Mouse (Mus musculus) heart, embryonic 11.5 days (tissue): ENCODE measurements around the gene Upp2. TPM values are rescaled to one million over a fixed set of nuclear protein-coding genes. Genes with fewer than 3 reads are reported as not detected.

Experiments used
- ATAC-seq: fragments of 200-750 bp; cut with Nextera tagmentation; replicated peaks from 2 replicates; pipeline ENCODE4 v1.8.0; 2017; ENCODE audit warnings: moderate library complexity; ENCODE audit not compliant: insufficient number of reproducible peaks, low FRiP score, low TSS enrichment
- H3K27ac ChIP-seq: fragments of 300-500 bp; sonication (generic); 2 replicates; pipeline ENCODE4 v1.5.1; 2014; ENCODE audit warnings: mild to moderate bottlenecking, low read depth, low read length
- H3K27me3 ChIP-seq: fragments of 300-500 bp; sonication (generic); 2 replicates; pipeline ENCODE4 v1.6.1; 2014; ENCODE audit warnings: mild to moderate bottlenecking, low read length, mixed read lengths; ENCODE audit not compliant: control insufficient read depth, insufficient read depth
- H3K36me3 ChIP-seq: fragments of 300-500 bp; sonication (generic); 2 replicates; pipeline ENCODE4 v1.6.1; 2014; ENCODE audit warnings: mild to moderate bottlenecking, low read length, moderate library complexity, mixed read lengths; ENCODE audit not compliant: control insufficient read depth, insufficient read depth
- H3K4me1 ChIP-seq: fragments of 300-500 bp; sonication (generic); 2 replicates; pipeline ENCODE4 v1.6.1; 2014; ENCODE audit warnings: low read length; ENCODE audit not compliant: control insufficient read depth, insufficient read depth
- H3K4me2 ChIP-seq: fragments of 300-500 bp; sonication (generic); 2 replicates; pipeline ENCODE4 v1.6.1; 2014; ENCODE audit warnings: mild to moderate bottlenecking, moderate library complexity
- H3K4me3 ChIP-seq: fragments of 300-500 bp; sonication (generic); 2 replicates; pipeline ENCODE4 v1.5.1; 2014; ENCODE audit warnings: low read depth, low read length
- H3K9ac ChIP-seq: fragments of 300-500 bp; sonication (generic); 2 replicates; pipeline ENCODE4 v1.6.1; 2014; ENCODE audit warnings: mild to moderate bottlenecking, low read depth, low read length, moderate library complexity
- H3K9me3 ChIP-seq: fragments of 300-500 bp; sonication (generic); replicated peaks from 2 replicates; pipeline ENCODE4 v1.6.1; 2016; ENCODE audit warnings: low read length; ENCODE audit not compliant: control insufficient read depth
- WGBS: fragments of 180-500 bp; shearing (Covaris S2); extraction: QIAGEN DNeasy Blood & Tissue Kit; methylation state at CpG from one replicate; pipeline ENCODE4 v1.1.7; 2014; ENCODE audit not compliant: insufficient replicate concordance; 5-methylcytosine and 5-hydroxymethylcytosine counted together
- polyA plus RNA-seq: library from polyadenylated mRNA; unstranded; fragments of >200 nt; fragmentation: Nextera tagmentation; extraction: Ambion mirVana; gene quantifications from 2 replicates; pipeline ENCODE4 v1.2.1, GENCODE M21; 2014

Gene Upp2
- polyA plus RNA-seq, 1 experiment from 2014 or later: 8.4 TPM

GRCm38 (mm10) chr2:58590055-58590454 lies 23.0 kb downstream of the Upp2 start:
- no peaks in the 10 kb centered on the region for H3K36me3 ChIP-seq
- no peak overlapping the region for H3K27ac ChIP-seq
- no peak overlapping the region for H3K4me3 ChIP-seq
- H3K9me3 ChIP-seq: no peaks in the 10 kb centered on the region
- H3K4me1 ChIP-seq: peaks cover 13% of the 10 kb centered on the region
- no peak overlapping the region for H3K4me2 ChIP-seq
- no peak for ATAC-seq
- no peaks in the 10 kb centered on the region for H3K27me3 ChIP-seq
- no peak overlapping the region for H3K9ac ChIP-seq
- 92% methylated on average over 1 of the region's 1 CpGs for WGBS

GRCm38 (mm10) chr2:58595350-58595749 lies 28.3 kb downstream of the Upp2 start:
- H3K36me3 ChIP-seq: no peaks in the 10 kb centered on the region
- H3K27me3 ChIP-seq: no peaks in the 10 kb centered on the region
- no peak overlapping the region for H3K4me2 ChIP-seq
- H3K9ac ChIP-seq: no peak overlapping the region
- ATAC-seq: no peak
- H3K27ac ChIP-seq: peak overlapping the region; percentile 85
- peaks cover 5% of the 10 kb centered on the region; the same call in 1 of the 2 replicates for H3K4me1 ChIP-seq
- no peaks in the 10 kb centered on the region for H3K9me3 ChIP-seq
- no peak overlapping the region for H3K4me3 ChIP-seq
- WGBS: 46% methylated on average over 9 of the region's 9 CpGs

- no peaks in the 10 kb centered on the region for H3K36me3 ChIP-seq
- H3K27ac ChIP-seq: 0 out of 2 replicates have a peak overlapping the region, but pooled peaks have one; percentile 35
- H3K4me1 ChIP-seq: peaks cover 5% of the 10 kb centered on the region; the same call in 1 of the 2 replicates
- no peak overlapping the region for H3K4me2 ChIP-seq
- H3K9ac ChIP-seq: no peak overlapping the region
- no peaks in the 10 kb centered on the region for H3K9me3 ChIP-seq
- no peaks in the 10 kb centered on the region for H3K27me3 ChIP-seq
- WGBS: 80% methylated on average over 17 of the region's 17 CpGs
- no peak overlapping the region for H3K4me3 ChIP-seq
- no peak for ATAC-seq
Observed at GRCm38 (mm10) chr2:58596774-58597342, 29.8 kb downstream of the Upp2 start.

GRCm38 (mm10) chr2:58597556-58597955 lies 30.5 kb downstream of the Upp2 start:
- peaks cover 5% of the 10 kb centered on the region; the same call in 1 of the 2 replicates for H3K4me1 ChIP-seq
- no peaks in the 10 kb centered on the region for H3K27me3 ChIP-seq
- H3K36me3 ChIP-seq: no peaks in the 10 kb centered on the region
- no peak overlapping the region for H3K27ac ChIP-seq
- no peak for ATAC-seq
- no peaks in the 10 kb centered on the region for H3K9me3 ChIP-seq
- no peak overlapping the region for H3K9ac ChIP-seq
- WGBS: 85% methylated on average over 3 of the region's 3 CpGs
- H3K4me3 ChIP-seq: no peak overlapping the region
- no peak overlapping the region for H3K4me2 ChIP-seq

DNA sequence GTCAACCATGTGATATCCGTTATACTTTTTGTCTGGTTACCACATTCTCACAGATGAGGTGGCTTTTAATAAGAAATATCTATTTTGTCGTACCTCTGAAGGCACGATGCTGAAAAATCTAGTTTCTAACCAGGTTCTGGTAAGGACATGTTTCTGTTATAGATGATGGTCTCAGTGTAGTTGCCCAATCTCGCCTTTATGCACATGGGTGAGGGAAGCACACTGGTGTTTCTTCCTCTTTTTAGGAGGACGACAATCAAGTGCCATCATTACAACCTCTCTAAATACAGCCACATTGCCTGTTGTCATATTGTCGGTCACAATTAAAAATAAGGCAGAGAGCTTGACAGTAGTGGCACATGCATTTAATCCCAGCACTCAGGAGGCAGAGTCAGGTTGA lies 32.5 kb downstream of the Upp2 start:
- Histone ChIP-seq H3K27ac (no peak overlapping the region), H3K4me1 (peaks cover 5% of the 10 kb centered on the region; the same call in 1 of the 2 replicates), H3K4me3 (no peak overlapping the region), H3K36me3 (no peaks in the 10 kb centered on the region), H3K4me2 (no peak overlapping the region), H3K27me3 (no peaks in the 10 kb centered on the region), H3K9ac (no peak overlapping the region), H3K9me3 (no peaks in the 10 kb centered on the region)
- ATAC-seq: no peak
- WGBS: 85% methylated on average over 6 of the region's 6 CpGs

GRCm38 (mm10) chr2:58601382-58601781 lies 34.3 kb downstream of the Upp2 start:
- Histone ChIP-seq H3K36me3 (no peaks in the 10 kb centered on the region), H3K4me3 (no peak overlapping the region), H3K9ac (no peak overlapping the region), H3K27ac (no peak overlapping the region), H3K4me1 (no peaks in the 10 kb centered on the region), H3K4me2 (no peak overlapping the region), H3K9me3 (no peaks in the 10 kb centered on the region), H3K27me3 (no peaks in the 10 kb centered on the region)
- no peak for ATAC-seq
- WGBS: 86% methylated on average over 4 of the region's 4 CpGs

DNA sequence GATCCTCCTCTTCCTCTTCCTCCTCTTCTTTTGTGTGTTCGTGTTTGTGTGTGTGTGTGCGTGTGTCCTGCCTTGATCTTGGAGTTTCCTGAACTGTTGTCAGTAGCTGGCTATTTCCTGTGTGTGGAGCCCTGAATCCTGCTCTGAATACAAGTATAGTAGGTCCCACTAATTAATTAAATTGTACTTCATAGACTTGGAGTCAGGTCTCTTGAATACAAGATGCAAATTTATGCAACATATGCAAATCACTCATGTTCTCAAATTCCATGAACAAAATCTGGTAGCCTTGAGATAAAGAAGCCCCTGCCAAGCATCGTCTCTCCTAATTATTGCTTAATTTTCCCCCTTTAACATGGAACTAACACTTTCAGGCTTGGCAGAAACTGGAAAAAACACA lies 36.3 kb downstream of the Upp2 start:
- Histone ChIP-seq H3K9ac (no peak overlapping the region), H3K36me3 (no peaks in the 10 kb centered on the region), H3K4me2 (no peak overlapping the region), H3K27me3 (no peaks in the 10 kb centered on the region), H3K4me1 (no peaks in the 10 kb centered on the region), H3K9me3 (no peaks in the 10 kb centered on the region), H3K4me3 (no peak overlapping the region), H3K27ac (no peak overlapping the region)
- ATAC-seq: no peak
- WGBS: 75% methylated on average over 3 of the region's 3 CpGs

DNA sequence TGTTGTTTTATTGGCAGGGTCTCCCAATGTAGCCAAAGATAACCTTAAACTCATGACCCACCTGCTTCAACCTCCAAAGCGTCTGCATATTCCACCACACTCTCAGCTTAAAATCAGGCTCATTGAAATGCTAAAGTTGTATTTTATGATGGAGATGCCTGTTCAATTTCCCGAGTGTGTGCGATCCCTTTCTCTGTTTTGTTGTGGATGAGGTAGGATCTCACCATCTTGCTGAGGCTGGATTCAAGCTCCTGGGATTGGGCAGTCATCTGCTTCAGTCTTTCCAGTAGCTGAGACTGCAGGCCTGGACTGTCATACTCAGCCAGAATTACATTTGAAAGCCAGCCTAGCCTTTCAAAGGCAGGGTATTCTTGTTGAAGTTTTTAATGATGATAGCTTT lies 37.7 kb downstream of the Upp2 start:
- H3K36me3 ChIP-seq: no peaks in the 10 kb centered on the region
- no peak overlapping the region for H3K27ac ChIP-seq
- H3K4me2 ChIP-seq: no peak overlapping the region
- 87% methylated on average over 3 of the region's 3 CpGs for WGBS
- ATAC-seq: no peak
- no peaks in the 10 kb centered on the region for H3K9me3 ChIP-seq
- H3K4me1 ChIP-seq: no peaks in the 10 kb centered on the region
- no peaks in the 10 kb centered on the region for H3K27me3 ChIP-seq
- H3K4me3 ChIP-seq: no peak overlapping the region
- H3K9ac ChIP-seq: no peak overlapping the region

DNA sequence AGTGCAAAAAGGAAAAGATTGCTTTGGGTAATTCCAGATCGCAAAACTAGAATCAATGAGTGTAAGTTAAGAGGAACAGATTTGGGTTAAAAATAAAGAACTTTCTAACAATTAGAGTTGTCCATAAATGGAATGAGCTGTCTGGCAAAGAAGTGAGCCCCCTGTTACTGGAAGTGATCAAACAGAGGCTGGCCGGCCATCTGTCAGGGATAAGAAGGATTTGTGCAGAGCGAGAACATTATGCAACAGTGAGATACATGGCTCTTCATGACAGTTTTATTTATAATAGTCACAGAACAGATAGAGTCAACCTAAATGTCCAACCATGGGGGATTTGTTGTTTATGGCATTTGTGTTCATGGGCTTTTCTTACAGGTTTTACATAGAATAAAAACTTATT lies 46.6 kb downstream of the Upp2 start:
- H3K9ac ChIP-seq: no peak overlapping the region
- H3K36me3 ChIP-seq: no peaks in the 10 kb centered on the region
- H3K27ac ChIP-seq: no peak overlapping the region
- no peaks in the 10 kb centered on the region for H3K9me3 ChIP-seq
- no peak overlapping the region for H3K4me2 ChIP-seq
- no peak overlapping the region for H3K4me3 ChIP-seq
- no peak for ATAC-seq
- H3K27me3 ChIP-seq: no peaks in the 10 kb centered on the region
- WGBS: 82% methylated on average over 3 of the region's 3 CpGs
- H3K4me1 ChIP-seq: no peaks in the 10 kb centered on the region
